Mouse (Mus musculus): Measurements from ENCODE around the gene Irf2.
A peak's percentile ranks its signal among the peaks of the same experiment; 100 is the strongest.

Gene Irf2

GRCm38 (mm10) chr8:46757613-46758012, 18.1 kb downstream of the Irf2 start:
- DNase-seq (ENCODE audit: low spot score) = no peak

- no peak for DNase-seq (ENCODE audit: low spot score)
These were observed 18.6 kb downstream of the Irf2 start for GRCm38 (mm10) chr8:46758131-46758530.

GRCm38 (mm10) chr8:46758676-46759075, 19.1 kb downstream of the Irf2 start:
- no peak for DNase-seq (ENCODE audit: low spot score)

GRCm38 (mm10) chr8:46759562-46759961, 20.0 kb downstream of the Irf2 start:
- no peak for DNase-seq (ENCODE audit: low spot score)

GRCm38 (mm10) chr8:46760701-46761100, 21.2 kb downstream of the Irf2 start:
- no peak for DNase-seq (ENCODE audit: low spot score)

- no peak for DNase-seq (ENCODE audit: low spot score)
These were observed 21.9 kb downstream of the Irf2 start for GRCm38 (mm10) chr8:46761454-46761853.

- no peak for DNase-seq (ENCODE audit: low spot score)
These were observed 30.1 kb downstream of the Irf2 start for GRCm38 (mm10) chr8:46769408-46770180.

- no peak for DNase-seq (ENCODE audit: low spot score)
These were observed 31.5 kb downstream of the Irf2 start for GRCm38 (mm10) chr8:46770905-46771516.

- no peak for DNase-seq (ENCODE audit: low spot score)
These were observed 33.3 kb downstream of the Irf2 start for GRCm38 (mm10) chr8:46772801-46773200.

GRCm38 (mm10) chr8:46777760-46778460, 38.4 kb downstream of the Irf2 start:
- no peak for DNase-seq (ENCODE audit: low spot score)

- no peak for DNase-seq (ENCODE audit: low spot score)
These were observed 41.6 kb downstream of the Irf2 start for GRCm38 (mm10) chr8:46781067-46781657.

GRCm38 (mm10) chr8:46782254-46782653, 42.7 kb downstream of the Irf2 start:
- no peak for DNase-seq (ENCODE audit: low spot score)

GRCm38 (mm10) chr8:46785070-46785469, 45.5 kb downstream of the Irf2 start:
- DNase-seq (ENCODE audit: low spot score) = no peak

- no peak for DNase-seq (ENCODE audit: low spot score)
These were observed 46.4 kb downstream of the Irf2 start for GRCm38 (mm10) chr8:46785926-46786325.

- DNase-seq (ENCODE audit: low spot score) = no peak
These were observed 49.8 kb downstream of the Irf2 start for GRCm38 (mm10) chr8:46789091-46789881.

GRCm38 (mm10) chr8:46791664-46792371, 52.3 kb downstream of the Irf2 start:
- no peak for DNase-seq (ENCODE audit: low spot score)

- DNase-seq (ENCODE audit: low spot score) = no peak
These were observed 53.1 kb downstream of the Irf2 start for GRCm38 (mm10) chr8:46792653-46793052.

GRCm38 (mm10) chr8:46793248-46793647, 53.7 kb downstream of the Irf2 start:
- DNase-seq (ENCODE audit: low spot score) = no peak

- no peak for DNase-seq (ENCODE audit: low spot score)
These were observed 54.8 kb downstream of the Irf2 start for GRCm38 (mm10) chr8:46794317-46794716.

- DNase-seq (ENCODE audit: low spot score) = no peak
These were observed 59.7 kb downstream of the Irf2 start for GRCm38 (mm10) chr8:46799212-46799611.

- DNase-seq (ENCODE audit: low spot score) = peak; percentile 36
These were observed 60.2 kb downstream of the Irf2 start for GRCm38 (mm10) chr8:46799706-46800105.

Data from urinary bladder, postnatal 25 days (tissue).